Mouse (Mus musculus) 416B (cell line): ENCODE data around the gene Egfl7.
A peak's percentile ranks its signal among the peaks of the same experiment; 100 is the strongest.

Experiments used
- DNase-seq: peaks from one replicate; pipeline ENCODE4 v3.0.0; 2011; ENCODE audit warnings: low read depth

Egfl7 gene

GRCm38 (mm10) chr2:26566221-26566620, 13.6 kb upstream of the Egfl7 start:
- DNase-seq: peak; percentile 87

GRCm38 (mm10) chr2:26570034-26570433, 9.8 kb upstream of the Egfl7 start:
- peak; percentile 69 for DNase-seq

GRCm38 (mm10) chr2:26571400-26571799, 8.4 kb upstream of the Egfl7 start:
- DNase-seq: peak; percentile 80

GRCm38 (mm10) chr2:26571826-26572225, 8.0 kb upstream of the Egfl7 start:
- peak; percentile 93 for DNase-seq

- peak; percentile 42 for DNase-seq
Measured at GRCm38 (mm10) chr2:26573396-26573795, 6.4 kb upstream of the Egfl7 start.

GRCm38 (mm10) chr2:26573807-26574206, 6.0 kb upstream of the Egfl7 start:
- DNase-seq: no peak

- no peak for DNase-seq
Measured at GRCm38 (mm10) chr2:26574862-26575261, 5.0 kb upstream of the Egfl7 start.

- DNase-seq: no peak
Measured at GRCm38 (mm10) chr2:26575378-26575777, 4.4 kb upstream of the Egfl7 start.

GRCm38 (mm10) chr2:26575865-26576264, 3.9 kb upstream of the Egfl7 start:
- DNase-seq: no peak

- no peak for DNase-seq
Measured at GRCm38 (mm10) chr2:26576462-26576861, 3.4 kb upstream of the Egfl7 start.

- peak; percentile 92 for DNase-seq
Measured at GRCm38 (mm10) chr2:26578369-26578768, 1.4 kb upstream of the Egfl7 start.

GRCm38 (mm10) chr2:26580751-26581150, 937 bp downstream of the Egfl7 start:
- DNase-seq: peak; percentile 72

GRCm38 (mm10) chr2:26582203-26582602, 2.4 kb downstream of the Egfl7 start:
- no peak for DNase-seq

GRCm38 (mm10) chr2:26582741-26583140, 2.9 kb downstream of the Egfl7 start:
- DNase-seq: no peak

- no peak for DNase-seq
Measured at GRCm38 (mm10) chr2:26583640-26584039, 3.8 kb downstream of the Egfl7 start.

- no peak for DNase-seq
Measured at GRCm38 (mm10) chr2:26585713-26586112, 5.9 kb downstream of the Egfl7 start.

- DNase-seq: peak; percentile 60
Measured at GRCm38 (mm10) chr2:26586294-26587043, 6.7 kb downstream of the Egfl7 start, which contains the start of gene Gm20532. Gene Gm20532, plus strand, starts transcription at chr2:26586639.

GRCm38 (mm10) chr2:26587044-26587405, 7.2 kb downstream of the Egfl7 start:
- DNase-seq: peak; percentile 44

- DNase-seq: peak; percentile 40
Measured at GRCm38 (mm10) chr2:26588573-26588972, 8.8 kb downstream of the Egfl7 start.

GRCm38 (mm10) chr2:26589284-26589683, 9.5 kb downstream of the Egfl7 start:
- no peak for DNase-seq

GRCm38 (mm10) chr2:26590282-26590681, 10.5 kb downstream of the Egfl7 start:
- no peak for DNase-seq

GRCm38 (mm10) chr2:26590962-26591361, 11.1 kb downstream of the Egfl7 start:
- DNase-seq: no peak

GRCm38 (mm10) chr2:26591416-26591815, 11.6 kb downstream of the Egfl7 start:
- no peak for DNase-seq
